Mouse (Mus musculus): ENCODE data around the gene Dmrtb1. TPM values are rescaled to one million over a fixed set of nuclear protein-coding genes. Genes with fewer than 3 reads are reported as not detected.

Gene Dmrtb1
- polyA plus RNA-seq, 1 experiment from 2014 or later = not detected

GRCm38 (mm10) chr4:107641624-107642023, 42.4 kb downstream of the Dmrtb1 start:
- Histone ChIP-seq H3K36me3 (ENCODE audit: control insufficient read depth, insufficient read depth, low read length) (no peaks in the 10 kb centered on the region), H3K27me3 (replicated peaks; ENCODE audit: control insufficient read depth, insufficient read depth, low read length) (no peaks in the 10 kb centered on the region; the same call in 1 of the 2 replicates), H3K9ac (ENCODE audit: low read depth, low read length) (no peak overlapping the region), H3K4me3 (ENCODE audit: low read depth, low read length) (no peak overlapping the region), H3K4me2 (no peak overlapping the region), H3K4me1 (replicated peaks; ENCODE audit: control insufficient read depth, insufficient read depth, low read length) (no peaks in the 10 kb centered on the region), H3K27ac (ENCODE audit: low read depth, low read length) (no peak overlapping the region), H3K9me3 (ENCODE audit: control insufficient read depth, low read length) (no peaks in the 10 kb centered on the region)
- ATAC-seq (replicated peaks; ENCODE audit: low FRiP score) = no peak
- no peak for DNase-seq (ENCODE audit: low spot score)
- 60% methylated on average over 4 of the region's 4 CpGs for WGBS

- Histone ChIP-seq H3K9me3 (ENCODE audit: control insufficient read depth, low read length) (no peaks in the 10 kb centered on the region), H3K4me1 (replicated peaks; ENCODE audit: control insufficient read depth, insufficient read depth, low read length) (no peaks in the 10 kb centered on the region), H3K4me2 (no peak overlapping the region), H3K27ac (ENCODE audit: low read depth, low read length) (no peak overlapping the region), H3K9ac (ENCODE audit: low read depth, low read length) (no peak overlapping the region), H3K36me3 (ENCODE audit: control insufficient read depth, insufficient read depth, low read length) (no peaks in the 10 kb centered on the region), H3K4me3 (ENCODE audit: low read depth, low read length) (no peak overlapping the region), H3K27me3 (replicated peaks; ENCODE audit: control insufficient read depth, insufficient read depth, low read length) (no peaks in the 10 kb centered on the region; the same call in 1 of the 2 replicates)
- 82% methylated on average over 10 of the region's 10 CpGs for WGBS
- ATAC-seq (replicated peaks; ENCODE audit: low FRiP score) = no peak
- no peak for DNase-seq (ENCODE audit: low spot score)
Measured at GRCm38 (mm10) chr4:107638303-107638702, 45.7 kb downstream of the Dmrtb1 start.

- Histone ChIP-seq H3K4me2 (no peak overlapping the region), H3K27ac (ENCODE audit: low read depth, low read length) (no peak overlapping the region), H3K4me1 (replicated peaks; ENCODE audit: control insufficient read depth, insufficient read depth, low read length) (no peaks in the 10 kb centered on the region), H3K27me3 (replicated peaks; ENCODE audit: control insufficient read depth, insufficient read depth, low read length) (no peaks in the 10 kb centered on the region; the same call in 1 of the 2 replicates), H3K9ac (ENCODE audit: low read depth, low read length) (no peak overlapping the region), H3K4me3 (ENCODE audit: low read depth, low read length) (no peak overlapping the region), H3K9me3 (ENCODE audit: control insufficient read depth, low read length) (no peaks in the 10 kb centered on the region), H3K36me3 (ENCODE audit: control insufficient read depth, insufficient read depth, low read length) (no peaks in the 10 kb centered on the region)
- 50% methylated on average over 3 of the region's 3 CpGs for WGBS
- ATAC-seq (replicated peaks; ENCODE audit: low FRiP score) (no peak), DNase-seq (ENCODE audit: low spot score) (no peak)
Measured at GRCm38 (mm10) chr4:107637670-107638069, 46.4 kb downstream of the Dmrtb1 start.

DNA sequence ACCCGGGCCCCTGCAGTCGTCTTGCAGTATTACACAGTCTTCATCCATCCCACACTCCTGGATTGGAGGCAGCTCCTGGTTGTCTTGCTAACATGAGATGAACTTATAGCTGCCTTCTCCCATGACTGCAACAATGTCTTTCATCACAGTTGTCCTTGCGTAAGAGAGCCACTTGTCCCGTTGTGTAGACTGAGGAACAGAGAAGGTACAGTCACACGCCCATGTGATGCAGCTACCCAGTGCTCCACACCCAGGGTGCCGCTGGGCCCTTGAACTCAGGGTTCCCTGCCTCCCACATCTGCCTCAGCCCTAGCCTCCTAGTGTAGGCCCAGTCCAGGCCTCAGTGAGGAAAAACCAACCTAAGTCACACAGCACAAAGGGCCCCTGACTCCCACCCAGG, 47.9 kb downstream of the Dmrtb1 start:
- 72% methylated on average over 6 of the region's 6 CpGs for WGBS
- no peaks in the 10 kb centered on the region; the same call in 1 of the 2 replicates for H3K27me3 ChIP-seq (replicated peaks; ENCODE audit: control insufficient read depth, insufficient read depth, low read length)
- H3K4me1 ChIP-seq (replicated peaks; ENCODE audit: control insufficient read depth, insufficient read depth, low read length) = no peaks in the 10 kb centered on the region
- H3K36me3 ChIP-seq (ENCODE audit: control insufficient read depth, insufficient read depth, low read length) = no peaks in the 10 kb centered on the region
- no peak overlapping the region for H3K27ac ChIP-seq (ENCODE audit: low read depth, low read length)
- no peaks in the 10 kb centered on the region for H3K9me3 ChIP-seq (ENCODE audit: control insufficient read depth, low read length)
- DNase-seq (ENCODE audit: low spot score) = no peak
- no peak overlapping the region for H3K4me3 ChIP-seq (ENCODE audit: low read depth, low read length)
- no peak overlapping the region for H3K4me2 ChIP-seq
- ATAC-seq (replicated peaks; ENCODE audit: low FRiP score) = no peak
- no peak overlapping the region for H3K9ac ChIP-seq (ENCODE audit: low read depth, low read length)

DNA sequence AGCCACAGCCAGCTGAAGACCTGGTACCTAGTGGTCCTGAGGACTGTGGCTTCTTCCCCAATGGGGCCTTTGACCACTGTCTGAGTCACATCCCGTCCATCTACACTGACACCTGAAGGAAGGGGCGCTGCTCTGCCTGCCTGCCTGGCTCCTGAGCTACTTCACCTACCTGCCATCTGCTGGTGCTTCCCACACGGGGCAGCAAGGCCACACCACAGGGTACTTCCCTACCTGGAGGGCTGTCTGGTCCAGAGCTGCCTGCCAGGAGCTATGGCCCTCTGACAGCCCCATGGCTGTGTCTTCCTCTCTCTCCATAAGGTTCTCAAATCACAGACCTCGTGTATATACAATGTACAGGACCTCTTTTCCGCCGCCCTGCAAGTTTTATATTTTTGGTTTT, 49.4 kb downstream of the Dmrtb1 start:
- 65% methylated on average over 6 of the region's 6 CpGs for WGBS
- no peak overlapping the region for H3K4me2 ChIP-seq
- ATAC-seq (replicated peaks; ENCODE audit: low FRiP score) = no peak
- H3K27me3 ChIP-seq (replicated peaks; ENCODE audit: control insufficient read depth, insufficient read depth, low read length) = no peaks in the 10 kb centered on the region; the same call in 1 of the 2 replicates
- H3K36me3 ChIP-seq (ENCODE audit: control insufficient read depth, insufficient read depth, low read length) = no peaks in the 10 kb centered on the region
- no peak overlapping the region for H3K4me3 ChIP-seq (ENCODE audit: low read depth, low read length)
- H3K9ac ChIP-seq (ENCODE audit: low read depth, low read length) = no peak overlapping the region
- no peaks in the 10 kb centered on the region for H3K4me1 ChIP-seq (replicated peaks; ENCODE audit: control insufficient read depth, insufficient read depth, low read length)
- DNase-seq (ENCODE audit: low spot score) = no peak
- no peak overlapping the region for H3K27ac ChIP-seq (ENCODE audit: low read depth, low read length)
- H3K9me3 ChIP-seq (ENCODE audit: control insufficient read depth, low read length) = no peaks in the 10 kb centered on the region

DNA sequence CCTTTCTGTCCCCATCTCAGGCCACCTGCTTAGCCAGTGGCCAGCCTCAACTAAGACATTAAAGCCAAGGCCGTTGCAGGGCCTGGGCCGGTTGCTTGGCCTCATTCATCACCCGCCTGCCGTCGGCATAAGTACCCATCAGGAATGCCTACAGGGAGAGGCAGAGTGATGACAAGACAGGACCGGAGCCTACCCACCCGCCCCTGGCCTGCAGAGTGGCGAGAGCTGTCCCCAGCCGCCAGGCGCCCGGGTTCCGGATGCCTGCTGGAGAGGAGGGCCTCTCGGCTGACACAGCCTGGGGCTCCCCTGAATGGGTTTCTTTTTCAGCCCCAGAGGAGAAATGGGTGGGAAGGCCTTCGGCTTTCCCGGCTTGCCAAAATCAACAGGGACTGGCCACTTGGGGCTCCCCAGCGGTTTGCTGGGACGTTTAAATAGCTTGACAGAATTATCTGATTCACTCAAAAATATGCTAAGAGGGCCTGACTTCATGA, 55.1 kb downstream of the Dmrtb1 start:
- DNase-seq (ENCODE audit: low spot score) (no peak), ATAC-seq (replicated peaks; ENCODE audit: low FRiP score) (no peak)
- no peaks in the 10 kb centered on the region for H3K9me3 ChIP-seq (ENCODE audit: control insufficient read depth, low read length)
- H3K4me2 ChIP-seq = no peak overlapping the region
- H3K27ac ChIP-seq (ENCODE audit: low read depth, low read length) = no peak overlapping the region
- no peak overlapping the region for H3K4me3 ChIP-seq (ENCODE audit: low read depth, low read length)
- no peaks in the 10 kb centered on the region for H3K4me1 ChIP-seq (replicated peaks; ENCODE audit: control insufficient read depth, insufficient read depth, low read length)
- no peak overlapping the region for H3K9ac ChIP-seq (ENCODE audit: low read depth, low read length)
- H3K27me3 ChIP-seq (replicated peaks; ENCODE audit: control insufficient read depth, insufficient read depth, low read length) = no peaks in the 10 kb centered on the region
- no peaks in the 10 kb centered on the region for H3K36me3 ChIP-seq (ENCODE audit: control insufficient read depth, insufficient read depth, low read length)
- 72% methylated on average over 17 of the region's 17 CpGs for WGBS

DNA sequence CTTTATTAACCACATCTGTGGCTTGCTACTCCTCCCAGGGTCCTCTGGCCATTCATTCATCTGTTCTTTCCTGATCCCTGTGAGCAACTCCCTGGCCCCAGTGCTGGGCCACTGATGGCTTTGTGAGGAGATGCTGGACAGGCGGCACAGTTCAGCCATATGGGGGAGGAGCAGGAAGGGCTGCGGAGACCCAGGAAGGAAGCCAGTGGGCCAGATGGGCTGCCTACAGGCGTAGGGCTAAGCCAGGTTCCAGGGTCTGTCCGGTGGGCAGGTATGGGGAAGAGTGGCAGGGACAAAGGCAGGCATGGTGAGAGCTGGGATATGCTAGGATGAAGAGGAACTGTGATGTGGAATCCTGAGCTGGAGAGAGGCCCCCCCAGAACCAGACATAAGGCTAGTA, 55.8 kb downstream of the Dmrtb1 start:
- Histone ChIP-seq H3K27me3 (replicated peaks; ENCODE audit: control insufficient read depth, insufficient read depth, low read length) (no peaks in the 10 kb centered on the region), H3K4me1 (replicated peaks; ENCODE audit: control insufficient read depth, insufficient read depth, low read length) (no peaks in the 10 kb centered on the region), H3K27ac (ENCODE audit: low read depth, low read length) (no peak overlapping the region), H3K36me3 (ENCODE audit: control insufficient read depth, insufficient read depth, low read length) (no peaks in the 10 kb centered on the region), H3K4me2 (no peak overlapping the region), H3K9ac (ENCODE audit: low read depth, low read length) (no peak overlapping the region), H3K4me3 (ENCODE audit: low read depth, low read length) (no peak overlapping the region), H3K9me3 (ENCODE audit: control insufficient read depth, low read length) (no peaks in the 10 kb centered on the region)
- WGBS = 47% methylated on average over 4 of the region's 4 CpGs
- DNase-seq (ENCODE audit: low spot score) (no peak), ATAC-seq (replicated peaks; ENCODE audit: low FRiP score) (no peak)

Small RNA genes lying within 50 kb of the gene (microRNA-seq; reads per million reads assigned to microRNA genes)
- gene Gm25123 (ENCODE audit: borderline number of aligned reads) = not detected

Other genes starting within 250 kb of the Dmrtb1 start
- gene Glis1, start 249.6 kb downstream of the Dmrtb1 start, polyA plus RNA-seq (2014; fragmentation: Nextera tagmentation; extraction: Ambion mirVana) = 1.2 and 1.5 TPM in 2 replicates
- 5.3 and 5.9 TPM in 2 replicates for gene Lrp8, start 118.0 kb upstream of the Dmrtb1 start, polyA plus RNA-seq (2014; fragmentation: Nextera tagmentation; extraction: Ambion mirVana)
- gene Magoh, start 195.5 kb upstream of the Dmrtb1 start, polyA plus RNA-seq (2014; fragmentation: Nextera tagmentation; extraction: Ambion mirVana) = 215 and 224 TPM in 2 replicates
- gene 0610037L13Rik, start 205.6 kb upstream of the Dmrtb1 start, polyA plus RNA-seq (2014; fragmentation: Nextera tagmentation; extraction: Ambion mirVana) = 89.2 and 90.7 TPM in 2 replicates
- gene Cpt2, start 239.4 kb upstream of the Dmrtb1 start, polyA plus RNA-seq (2014; fragmentation: Nextera tagmentation; extraction: Ambion mirVana) = 52.8 and 63.7 TPM in 2 replicates